In genomic region chr8:103441163-103441562, GRCm38 (mm10) we compare ENCODE assay signal across 9 mouse cellular contexts.
DNase-seq lines count a peak whose midpoint lies in the region; ATAC-seq lines count a peak whose summit lies in the region.
"Had no signal": no experiment of that assay in that cellular context is flagged by ENCODE, and none has a peak within 500 bp of the region (broad histone marks: within the 10 kb centered on the region; RNA-seq: fewer than 3 reads in every experiment).

No protein-coding gene starts in this region.

- H3K4me1 ChIP-seq in forebrain, embryonic 14.5 days (ENCODE audit: control insufficient read depth, insufficient read depth, low read length) = no peaks in the 10 kb centered on the region
- H3K4me1 ChIP-seq: liver, embryonic 13.5 days had no signal

- no peak overlapping the region for H3K4me2 ChIP-seq in forebrain, embryonic 14.5 days (ENCODE audit: low read length)
- H3K4me2 ChIP-seq: liver, embryonic 13.5 days had no signal

- H3K9me3 ChIP-seq in forebrain, embryonic 14.5 days (replicated peaks; ENCODE audit: control insufficient read depth, low read length) = no peaks in the 10 kb centered on the region
- H3K9me3 ChIP-seq: liver, embryonic 13.5 days had no signal

- intact Hi-C loops in heart, postnatal 25 days (cut with DNase I) = no loop called here
- intact Hi-C loops in left cerebral cortex, postnatal 4 days (cut with DNase I) = loop anchor here (10.0 kb wide), 1 partner anchor 656 kb away; the partner anchor contains the start of gene Cdh11
- intact Hi-C loops in heart, postnatal 36 days (cut with DNase I) = loop anchor here (5.0 kb wide), 1 partner anchor 654 kb away; the partner anchor contains the start of gene Cdh11

- H3K4me3 ChIP-seq in forebrain, embryonic 14.5 days (ENCODE audit: low read depth, low read length) = no peak overlapping the region
- H3K4me3 ChIP-seq: liver, embryonic 13.5 days had no signal

- H3K36me3 ChIP-seq in forebrain, embryonic 14.5 days (ENCODE audit: control insufficient read depth, insufficient read depth, low read length) = no peaks in the 10 kb centered on the region
- H3K36me3 ChIP-seq: liver, embryonic 13.5 days had no signal

- no peak for ATAC-seq in forebrain, embryonic 14.5 days

- H3K27ac ChIP-seq in forebrain, embryonic 14.5 days (ENCODE audit: low read depth, low read length) = no peak overlapping the region
- H3K27ac ChIP-seq: liver, embryonic 13.5 days had no signal

- no peak overlapping the region for H3K9ac ChIP-seq in forebrain, embryonic 14.5 days (ENCODE audit: low read length)
- H3K9ac ChIP-seq: liver, embryonic 13.5 days had no signal

- peak; percentile 17 for DNase-seq in heart, postnatal 4 days
- DNase-seq in heart, postnatal 25 days (ENCODE audit: low spot score) = no peak
- peak; percentile 63 for DNase-seq in 3T3-L1 (ENCODE audit: low read depth, low spot score)
- peak; percentile 33 for DNase-seq in adrenal gland, postnatal 25 days
- DNase-seq in left cerebral cortex, postnatal 4 days = peak; percentile 16
- no peak for DNase-seq in T-cell, adult 2 months (ENCODE audit: low spot score)
- no peak for DNase-seq in forebrain, embryonic 14.5 days (ENCODE audit: low spot score)
- DNase-seq in heart, postnatal 36 days = no peak
- DNase-seq: liver, embryonic 13.5 days had no signal

- WGBS in forebrain, embryonic 14.5 days = 73% methylated on average over 5 of the region's 5 CpGs

- 0 out of 2 replicates have a peak, but pooled peaks cover 2% of the 10 kb centered on the region for H3K27me3 ChIP-seq in forebrain, embryonic 14.5 days (replicated peaks; ENCODE audit: control insufficient read depth, insufficient read depth, low read length)
- H3K27me3 ChIP-seq: liver, embryonic 13.5 days had no signal

Comparison
In these comparisons a context has a peak if more than half of its experiments do, and no peak if none do; other contexts are left out.
1. DNase-seq: peak in heart, postnatal 4 days (single experiment), 3T3-L1 (single experiment), adrenal gland, postnatal 25 days (single experiment) and left cerebral cortex, postnatal 4 days (single experiment); none in heart, postnatal 25 days (single experiment), T-cell, adult 2 months (single experiment), forebrain, embryonic 14.5 days (single experiment) and heart, postnatal 36 days (0 of 2).